Mouse (Mus musculus) heart, adult 18-20 months (tissue): ENCODE measurements at regions not wholly inside any gene's neighbourhood (a gene's known extent, or its start where the extent isn't known, plus 50 kb on each side); places are given as distances from the start of the nearest gene placed in this dataset.

ENCODE experiments used
- DNase-seq, 2 experiments: peaks; one replicate each; pipeline ENCODE4 v3.0.0; 2021 to 2022; ENCODE audit warnings: mixed read lengths in 1 of 2

GRCm38 (mm10) chr6:35458250-35458649 is 81.4 kb downstream of the Mtpn start:
- no peak for DNase-seq

DNA sequence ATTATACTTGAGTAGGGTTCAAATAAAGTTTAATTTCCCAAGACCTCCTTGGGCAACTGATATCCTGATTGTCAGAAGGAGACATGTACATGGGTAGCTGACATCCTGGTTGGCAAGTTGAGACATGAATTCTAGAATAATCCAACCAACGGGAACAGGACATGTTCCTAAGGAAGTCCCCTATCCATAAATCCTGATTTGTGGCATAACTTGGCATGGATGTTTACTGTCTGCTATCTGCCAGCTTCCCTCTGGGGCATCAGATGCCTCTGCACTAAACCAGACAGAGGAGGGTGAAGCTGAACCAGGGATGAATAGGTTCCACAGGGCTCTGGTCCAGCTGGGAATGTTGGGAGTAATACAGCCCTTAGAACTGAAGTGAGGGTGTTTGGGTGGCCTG is 94.7 kb downstream of the Mtpn start:
- DNase-seq = no peak

DNA sequence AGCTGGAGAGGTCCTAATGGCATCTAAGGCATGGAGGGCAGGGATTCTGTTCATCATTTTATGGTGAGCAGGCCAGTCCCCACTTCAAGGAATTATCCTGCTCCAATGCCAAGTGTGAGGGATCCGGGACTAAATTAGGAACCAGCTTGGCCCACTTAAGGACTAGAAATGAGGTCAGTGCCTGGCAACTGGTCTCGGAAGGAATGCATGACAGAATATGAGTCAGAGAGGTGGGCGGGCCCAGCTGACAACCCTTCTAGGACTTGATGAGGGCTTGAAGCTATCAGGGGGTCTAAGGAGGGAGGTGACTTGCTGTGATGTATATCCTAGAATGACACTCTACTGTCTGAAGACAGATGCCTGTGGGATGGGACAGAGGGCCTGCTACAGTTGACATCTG is 100.4 kb upstream of the Fam180a start:
- peak; percentile 52 to 66 for DNase-seq

- no peak for DNase-seq
Measured at GRCm38 (mm10) chr6:35424521-35424920, 98.6 kb upstream of the Fam180a start.

DNA sequence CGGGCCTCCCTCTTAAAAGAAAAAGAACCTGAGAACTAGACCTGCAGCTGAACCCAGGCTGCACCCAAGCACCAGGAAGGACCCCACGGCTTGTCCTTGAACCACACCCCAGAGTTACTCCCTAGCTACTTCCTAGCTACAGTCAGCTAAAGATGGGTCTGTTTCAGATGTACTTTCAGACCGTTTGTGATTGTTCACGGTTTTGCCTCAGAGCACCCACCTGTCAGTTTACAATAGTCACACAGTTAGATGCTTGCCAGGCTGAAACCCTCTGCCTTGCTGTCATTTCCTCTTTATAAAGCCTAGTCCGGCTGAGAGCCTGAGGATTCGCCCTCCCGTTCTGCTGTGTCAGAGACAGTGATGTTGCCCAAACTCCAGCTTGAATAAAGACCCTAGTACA is 95.0 kb upstream of the Fam180a start:
- no peak for DNase-seq

GRCm38 (mm10) chr6:35405044-35405443 is 79.1 kb upstream of the Fam180a start:
- DNase-seq = no peak

DNA sequence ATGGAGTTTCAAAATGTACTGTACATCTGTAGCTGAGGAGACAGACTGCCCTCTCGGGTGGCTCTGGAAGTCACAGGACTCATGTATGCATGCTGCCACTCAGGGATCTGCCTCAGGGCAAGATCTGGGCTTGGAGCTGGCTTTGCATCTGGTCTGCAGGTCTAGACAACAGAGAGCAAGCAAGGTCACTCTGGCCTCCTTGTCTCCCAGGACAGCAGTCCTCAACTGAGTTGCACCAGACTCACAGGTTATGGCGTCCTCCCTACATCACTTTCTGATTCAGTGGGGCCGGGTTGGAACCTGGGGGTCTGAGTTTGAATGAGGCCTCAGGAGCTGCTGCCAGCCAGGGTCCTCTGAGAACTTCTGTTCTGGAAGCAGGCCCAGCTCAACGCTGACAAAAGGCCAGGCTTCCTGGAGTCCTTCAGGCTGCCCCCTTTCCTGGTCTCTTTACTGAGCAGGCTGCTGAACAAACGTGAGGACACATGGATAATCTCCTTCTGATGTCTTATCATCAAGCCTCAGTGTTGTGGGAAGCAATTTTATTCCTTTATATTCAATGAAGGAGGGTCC is 77.5 kb upstream of the Fam180a start:
- peak; percentile 13 to 15 for DNase-seq

DNA sequence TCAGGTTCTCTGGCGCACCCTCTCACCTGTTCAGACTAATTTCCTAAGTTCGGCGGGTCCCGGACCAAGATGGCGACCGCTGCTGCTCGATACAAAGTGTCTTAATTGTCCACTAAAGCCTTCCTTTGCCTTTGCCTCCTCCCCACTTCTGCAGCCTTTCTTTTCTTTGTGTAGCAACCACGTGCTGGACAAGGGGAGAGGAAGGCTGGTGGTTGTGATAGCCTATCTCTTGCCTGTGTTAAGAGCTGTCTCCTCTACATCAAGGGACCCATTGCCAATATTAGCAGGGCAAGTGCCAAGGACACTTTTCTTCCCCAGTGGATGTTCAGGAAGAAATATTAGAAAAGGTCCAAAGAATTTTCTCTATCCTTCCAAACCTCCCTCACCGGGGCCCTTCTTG is 69.8 kb upstream of the Fam180a start:
- DNase-seq = no peak

DNA sequence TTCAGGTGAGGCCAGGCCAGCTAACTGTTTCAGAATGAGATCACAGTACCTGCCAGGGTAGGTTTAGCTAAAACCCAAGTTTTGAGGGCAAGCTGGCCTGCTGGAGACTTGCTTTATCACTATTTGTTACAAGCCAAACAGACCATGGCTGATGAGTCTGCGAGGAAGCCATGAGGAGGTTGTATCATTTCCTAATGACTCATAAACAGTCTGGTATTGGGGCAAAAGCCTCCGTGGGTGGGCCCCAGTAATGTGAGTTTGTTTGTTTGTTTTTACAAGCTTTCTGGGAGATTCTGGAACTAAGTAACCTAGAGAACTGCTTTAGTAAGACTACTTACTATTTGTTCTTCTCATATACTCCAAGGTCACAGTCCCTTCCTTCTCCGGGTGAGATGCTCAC is 62.9 kb upstream of the Fam180a start:
- no peak for DNase-seq

GRCm38 (mm10) chr6:35381536-35381935 is 55.6 kb upstream of the Fam180a start:
- DNase-seq = no peak

GRCm38 (mm10) chr6:35380721-35381466 is 55.0 kb upstream of the Fam180a start:
- peak; percentile 26 to 58 for DNase-seq

GRCm38 (mm10) chr6:35379890-35380289 is 53.9 kb upstream of the Fam180a start:
- peak; percentile 82 to 90 for DNase-seq

GRCm38 (mm10) chr6:35378851-35379250 is 52.9 kb upstream of the Fam180a start:
- no peak for DNase-seq

DNA sequence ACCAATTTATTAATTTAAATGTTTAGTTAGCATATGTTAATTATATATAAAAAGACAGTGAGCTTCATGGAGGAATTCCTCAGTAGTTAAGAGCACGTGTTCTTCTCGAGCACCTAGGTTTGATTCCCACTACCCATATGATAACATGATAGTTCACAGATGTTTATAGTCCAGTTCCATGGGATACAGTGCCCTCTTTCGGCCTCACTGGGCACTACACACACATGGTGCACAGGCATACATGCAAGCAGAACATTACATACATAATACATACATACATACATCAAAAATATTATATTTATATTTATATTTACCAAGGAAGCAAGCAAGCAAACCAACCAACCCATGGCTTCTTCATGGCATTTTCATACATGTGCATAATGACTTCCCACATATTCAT is 51.6 kb upstream of the Fam180a start:
- no peak for DNase-seq

DNA sequence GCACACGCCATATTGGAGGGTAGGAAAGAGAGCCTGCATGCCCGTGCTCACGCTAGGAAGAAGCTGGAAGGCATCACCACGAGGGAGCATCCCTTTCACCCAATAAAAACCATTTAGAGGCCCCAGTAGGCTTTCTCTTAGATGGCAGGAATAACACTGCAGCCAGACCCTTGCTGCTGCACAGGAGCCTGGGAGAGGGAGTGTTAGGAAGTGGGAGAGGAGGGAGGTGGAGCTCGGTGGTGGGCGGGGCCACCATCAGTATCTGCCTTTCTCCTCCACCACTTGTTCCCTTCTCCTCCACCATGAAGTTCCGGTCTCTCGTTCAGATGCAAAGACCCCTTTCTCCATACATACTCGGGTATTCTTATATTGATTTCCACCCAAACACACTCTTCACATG is 50.6 kb upstream of the Fam180a start:
- no peak for DNase-seq
